Mouse (Mus musculus): Measurements from ENCODE around the gene Cyp4v3. TPM values are rescaled to one million over a fixed set of nuclear protein-coding genes. Genes with fewer than 3 reads are reported as not detected.

Cyp4v3 gene
- polyA plus RNA-seq, 1 experiment: 7.3 TPM

Other genes starting within 250 kb of the Cyp4v3 start
- not detected in 2 replicates for gene F11, start 71.2 kb downstream of the Cyp4v3 start, polyA plus RNA-seq (2012; rRNA removed)
- gene Klkb1, start 38.4 kb downstream of the Cyp4v3 start, polyA plus RNA-seq (2012; rRNA removed): 0.04 and 0.08 TPM in 2 replicates
- gene Gm45753, start 24.8 kb downstream of the Cyp4v3 start, polyA plus RNA-seq (2012; rRNA removed): not detected in 2 replicates
- 15.1 and 17.1 TPM in 2 replicates for gene Fam149a, start 49.1 kb upstream of the Cyp4v3 start, polyA plus RNA-seq (2012; rRNA removed)
- 8.5 and 12.3 TPM in 2 replicates for gene Tlr3, start 77.9 kb upstream of the Cyp4v3 start, polyA plus RNA-seq (2012; rRNA removed)
- 122 and 124 TPM in 2 replicates for gene Sorbs2, start 174.6 kb upstream of the Cyp4v3 start, polyA plus RNA-seq (2012; rRNA removed)

Measured in frontal cortex, adult 2 months (tissue).